Mouse (Mus musculus) regulatory T cell (primary cell): ENCODE results near the gene Ptprr.

ENCODE experiments used
- in situ Hi-C: fragments of 300-600 bp; cut with MboI, MseI; formaldehyde crosslinking; loops from one replicate; pipeline ENCODE4 v1.15.1; 2025; ENCODE audit warnings: high pct_unique_total_duplicates

The Ptprr gene

GRCm38 (mm10) chr10:116266561-116267433 is 248.8 kb downstream of the Ptprr start:
- in situ Hi-C loops, result no loop called here

GRCm38 (mm10) chr10:116267434-116267822 is 249.4 kb downstream of the Ptprr start:
- in situ Hi-C loops, result no loop called here

- in situ Hi-C loops, result no loop called here
Observed at GRCm38 (mm10) chr10:116268343-116268742, 250.3 kb downstream of the Ptprr start.

- in situ Hi-C loops, result no loop called here
Observed at GRCm38 (mm10) chr10:116270646-116271469, 252.8 kb downstream of the Ptprr start.

- in situ Hi-C loops, result no loop called here
Observed at GRCm38 (mm10) chr10:116271470-116271915, 253.5 kb downstream of the Ptprr start.

GRCm38 (mm10) chr10:116272156-116272555 is 254.1 kb downstream of the Ptprr start:
- in situ Hi-C loops, result no loop called here

- in situ Hi-C loops, result no loop called here
Observed at GRCm38 (mm10) chr10:116275280-116275679, 257.3 kb downstream of the Ptprr start, which contains the start of gene Ptprb. TSS of gene Ptprb (plus strand) at chr10:116275523.

- in situ Hi-C loops, result no loop called here
Observed at GRCm38 (mm10) chr10:116286697-116287344, 268.8 kb downstream of the Ptprr start.

- in situ Hi-C loops, result no loop called here
Observed at GRCm38 (mm10) chr10:116288130-116288529, 270.1 kb downstream of the Ptprr start.

- in situ Hi-C loops, result no loop called here
Observed at GRCm38 (mm10) chr10:116290483-116290882, 272.5 kb downstream of the Ptprr start.

GRCm38 (mm10) chr10:116291153-116291755 is 273.2 kb downstream of the Ptprr start:
- in situ Hi-C loops, result no loop called here

- in situ Hi-C loops, result no loop called here
Observed at GRCm38 (mm10) chr10:116296439-116296838, 278.4 kb downstream of the Ptprr start.

- in situ Hi-C loops, result no loop called here
Observed at GRCm38 (mm10) chr10:116297854-116298253, 279.8 kb downstream of the Ptprr start.

- in situ Hi-C loops, result no loop called here
Observed at GRCm38 (mm10) chr10:116300824-116301223, 282.8 kb downstream of the Ptprr start.

- in situ Hi-C loops, result no loop called here
Observed at GRCm38 (mm10) chr10:116301258-116301657, 283.2 kb downstream of the Ptprr start.

- in situ Hi-C loops, result no loop called here
Observed at GRCm38 (mm10) chr10:116304355-116304754, 286.3 kb downstream of the Ptprr start.

GRCm38 (mm10) chr10:116309460-116309859 is 291.4 kb downstream of the Ptprr start:
- in situ Hi-C loops, result no loop called here

- in situ Hi-C loops, result no loop called here
Observed at GRCm38 (mm10) chr10:116310516-116311210, 292.6 kb downstream of the Ptprr start.

GRCm38 (mm10) chr10:116319246-116319645 is 301.2 kb downstream of the Ptprr start:
- in situ Hi-C loops, result no loop called here
